In the genomic region with DNA sequence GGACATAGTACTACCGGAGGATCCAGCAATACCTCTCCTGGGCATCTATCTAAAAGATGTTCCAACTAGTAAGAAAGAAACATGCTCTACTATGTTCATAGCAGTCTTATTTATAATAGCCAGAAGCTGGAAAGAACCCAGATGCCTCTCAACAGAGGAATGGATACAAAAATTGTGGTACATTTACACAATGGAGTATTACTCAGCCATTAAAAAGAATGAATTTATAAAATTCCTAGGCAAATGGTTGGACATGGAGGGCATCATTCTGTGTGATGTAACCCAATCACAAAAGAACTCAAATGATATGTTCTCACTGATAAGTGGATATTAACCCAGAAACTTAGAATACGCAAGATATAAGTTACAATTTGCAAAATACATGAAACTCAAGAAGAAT, we compare ENCODE assay signal across 31 mouse cellular contexts. TPM values are rescaled to one million over a fixed set of nuclear protein-coding genes. Genes with fewer than 3 reads are reported as not detected.
"Had no signal": no experiment of that assay in that cellular context is flagged by ENCODE, and none has a peak within 500 bp of the region (broad histone marks: within the 10 kb centered on the region; RNA-seq: fewer than 3 reads in every experiment).

No protein-coding gene starts in this region.

RNA-seq across cellular contexts. Expression of a gene that starts 10.0 kb away (rescaled TPM):
- polyA plus RNA-seq: limb, embryonic 10.5 days; limb, embryonic 11.5 days; limb, embryonic 12.5 days; limb, embryonic 13.5 days; limb, embryonic 14.5 days; limb, embryonic 15.5 days; liver, adult 2 months; liver, embryonic 11.5 days; liver, embryonic 12.5 days; liver, embryonic 13.5 days; liver, embryonic 14.5 days; liver, embryonic 15.5 days; liver, embryonic 16.5 days; liver, postnatal 0 days; lung, adult 2 months; lung, embryonic 14.5 days; lung, embryonic 15.5 days; lung, embryonic 16.5 days; lung, postnatal 0 days; macrophage; midbrain, embryonic 10.5 days; midbrain, embryonic 11.5 days; midbrain, embryonic 12.5 days; midbrain, embryonic 13.5 days; midbrain, embryonic 14.5 days; midbrain, embryonic 15.5 days; midbrain, embryonic 16.5 days; midbrain, postnatal 0 days; myocyte; neural tube, embryonic 11.5 days; neural tube, embryonic 12.5 days had no signal

RNA-seq across cellular contexts. Expression of a gene that starts 18.1 kb away (rescaled TPM):
- polyA plus RNA-seq: limb, embryonic 10.5 days; limb, embryonic 11.5 days; limb, embryonic 12.5 days; limb, embryonic 13.5 days; liver, embryonic 11.5 days; liver, embryonic 12.5 days; liver, embryonic 13.5 days; lung, embryonic 14.5 days; lung, embryonic 15.5 days; lung, embryonic 16.5 days; macrophage; midbrain, embryonic 10.5 days; midbrain, embryonic 11.5 days; midbrain, embryonic 13.5 days; midbrain, embryonic 14.5 days; midbrain, embryonic 15.5 days; midbrain, embryonic 16.5 days; midbrain, postnatal 0 days; myocyte; neural tube, embryonic 11.5 days; neural tube, embryonic 12.5 days had no signal

RNA-seq across cellular contexts. Expression of a gene that starts 23.4 kb away (rescaled TPM):
- polyA plus RNA-seq: limb, embryonic 10.5 days; limb, embryonic 11.5 days; limb, embryonic 12.5 days; limb, embryonic 13.5 days; limb, embryonic 14.5 days; limb, embryonic 15.5 days; liver, adult 2 months; liver, embryonic 11.5 days; liver, embryonic 12.5 days; liver, embryonic 13.5 days; liver, embryonic 14.5 days; liver, embryonic 15.5 days; liver, embryonic 16.5 days; liver, postnatal 0 days; lung, adult 2 months; lung, embryonic 14.5 days; lung, embryonic 15.5 days; lung, embryonic 16.5 days; lung, postnatal 0 days; macrophage; midbrain, embryonic 10.5 days; midbrain, embryonic 11.5 days; midbrain, embryonic 12.5 days; midbrain, embryonic 13.5 days; midbrain, embryonic 14.5 days; midbrain, embryonic 15.5 days; midbrain, embryonic 16.5 days; midbrain, postnatal 0 days; myocyte; neural tube, embryonic 11.5 days; neural tube, embryonic 12.5 days had no signal

RNA-seq across cellular contexts. Expression of a gene that starts 43.3 kb away (rescaled TPM):
- polyA plus RNA-seq: limb, embryonic 10.5 days; limb, embryonic 11.5 days; limb, embryonic 12.5 days; macrophage; midbrain, embryonic 10.5 days; midbrain, embryonic 11.5 days; midbrain, embryonic 12.5 days; midbrain, embryonic 13.5 days; midbrain, embryonic 14.5 days; midbrain, embryonic 15.5 days; midbrain, postnatal 0 days; myocyte; neural tube, embryonic 11.5 days; neural tube, embryonic 12.5 days had no signal

RNA-seq across cellular contexts. Expression of a gene that starts 58.4 kb away (rescaled TPM):
- polyA plus RNA-seq: limb, embryonic 10.5 days; limb, embryonic 11.5 days; limb, embryonic 12.5 days; limb, embryonic 13.5 days; limb, embryonic 14.5 days; limb, embryonic 15.5 days; liver, adult 2 months; liver, embryonic 11.5 days; liver, embryonic 12.5 days; liver, embryonic 13.5 days; liver, embryonic 14.5 days; liver, embryonic 15.5 days; liver, embryonic 16.5 days; liver, postnatal 0 days; lung, adult 2 months; lung, embryonic 14.5 days; lung, embryonic 15.5 days; lung, embryonic 16.5 days; lung, postnatal 0 days; macrophage; midbrain, embryonic 10.5 days; midbrain, embryonic 11.5 days; midbrain, embryonic 12.5 days; midbrain, embryonic 13.5 days; midbrain, embryonic 14.5 days; midbrain, embryonic 15.5 days; midbrain, embryonic 16.5 days; midbrain, postnatal 0 days; myocyte; neural tube, embryonic 11.5 days; neural tube, embryonic 12.5 days had no signal
